Mouse (Mus musculus) kidney, postnatal 0 days (tissue): Measurements from ENCODE around the gene A830018L16Rik. TPM values are rescaled to one million over a fixed set of nuclear protein-coding genes. Genes with fewer than 3 reads are reported as not detected.

ENCODE experiments used
- ATAC-seq: fragments of 200-750 bp; cut with Nextera tagmentation; replicated peaks from 2 replicates; pipeline ENCODE4 v1.8.0; 2017; ENCODE audit warnings: low read depth, moderate number of reproducible peaks, moderate TSS enrichment, moderate library complexity; ENCODE audit not compliant: low FRiP score
- DNase-seq: peaks from one replicate; pipeline ENCODE4 v3.0.0-alpha.2; 2016; ENCODE audit warnings: low spot score
- H3K27ac ChIP-seq: fragments of 300-500 bp; sonication (generic); 2 replicates; pipeline ENCODE4 v1.5.1; 2014; ENCODE audit warnings: mild to moderate bottlenecking
- H3K27me3 ChIP-seq: fragments of 300-500 bp; sonication (generic); 2 replicates; pipeline ENCODE4 v1.6.1; 2014; ENCODE audit warnings: low read length, mixed read lengths; ENCODE audit not compliant: insufficient read depth
- H3K36me3 ChIP-seq: fragments of 300-500 bp; sonication (generic); 2 replicates; pipeline ENCODE4 v1.6.1; 2014; ENCODE audit warnings: low read length, mixed read lengths; ENCODE audit not compliant: insufficient read depth
- H3K4me1 ChIP-seq: fragments of 300-500 bp; sonication (generic); replicated peaks from 2 replicates; pipeline ENCODE4 v1.6.1; 2014; ENCODE audit warnings: antibody characterized with exemption, low read length, mixed read lengths; ENCODE audit not compliant: insufficient read depth
- H3K4me2 ChIP-seq: fragments of 300-500 bp; sonication (generic); 2 replicates; pipeline ENCODE4 v1.6.1; 2014; ENCODE audit warnings: mild to moderate bottlenecking, low read length, moderate library complexity, mixed read lengths
- H3K4me3 ChIP-seq: fragments of 300-500 bp; sonication (generic); replicated peaks from 2 replicates; pipeline ENCODE4 v1.5.1; 2014; ENCODE audit warnings: low read depth, low read length
- H3K9ac ChIP-seq: fragments of 300-500 bp; sonication (generic); 2 replicates; pipeline ENCODE4 v1.6.1; 2014; ENCODE audit warnings: low read depth, low read length
- H3K9me3 ChIP-seq: fragments of 300-500 bp; sonication (generic); replicated peaks from 2 replicates; pipeline ENCODE4 v1.6.1; 2016; ENCODE audit warnings: low read length, inconsistent platforms, mixed read lengths
- CTCF ChIP-seq: IDR thresholded peaks from 2 replicates; pipeline ENCODE4 v1.5.1; 2016; ENCODE audit warnings: antibody characterized with exemption, low read depth, mild to moderate bottlenecking, moderate library complexity
- WGBS: fragments of 180-500 bp; shearing (Covaris S2); extraction: QIAGEN DNeasy Blood & Tissue Kit; methylation state at CpG from one replicate; pipeline ENCODE4 v1.1.7; 2014; 5-methylcytosine and 5-hydroxymethylcytosine counted together
- polyA plus RNA-seq: library from polyadenylated mRNA; unstranded; fragments of >200 nt; fragmentation: Nextera tagmentation; extraction: Ambion mirVana; gene quantifications from 2 replicates; pipeline ENCODE4 v1.2.1, GENCODE M21; 2015

The A830018L16Rik gene
- polyA plus RNA-seq, 1 experiment from 2014 or later: 0.14 TPM

DNA sequence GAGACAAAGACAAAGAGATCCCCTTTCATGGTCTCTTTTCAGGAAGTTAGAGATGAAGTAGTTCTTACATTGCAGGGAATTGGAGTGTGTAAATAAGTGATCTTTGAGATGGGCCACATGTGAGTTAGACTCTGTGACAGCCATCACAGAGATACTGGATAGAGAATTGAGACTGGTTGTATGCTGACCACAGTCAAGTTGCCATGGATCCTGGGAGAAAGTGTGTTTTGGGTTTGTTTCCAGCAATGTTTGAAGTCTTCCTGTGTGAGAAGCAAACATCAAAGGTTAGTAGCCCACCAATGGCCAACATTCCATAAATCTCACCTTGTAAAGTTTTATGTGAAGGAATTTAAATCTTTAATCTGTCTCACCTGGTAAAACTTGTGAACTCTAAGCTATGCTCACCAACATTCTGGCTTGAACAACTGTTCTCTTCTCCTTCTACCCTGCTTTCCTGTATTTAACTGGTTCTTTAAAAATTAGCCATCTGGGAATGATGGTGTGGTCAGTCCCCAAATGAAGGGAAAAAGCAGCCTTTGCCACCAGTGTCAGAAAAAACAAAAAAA lies 330.9 kb downstream of the A830018L16Rik start:
- H3K4me3 ChIP-seq: no peak overlapping the region
- H3K36me3 ChIP-seq: no peaks in the 10 kb centered on the region
- no peak for TF ChIP-seq CTCF
- no peaks in the 10 kb centered on the region for H3K4me1 ChIP-seq
- H3K9ac ChIP-seq: no peak overlapping the region
- no peak for ATAC-seq
- no peak overlapping the region for H3K4me2 ChIP-seq
- DNase-seq: no peak
- no peaks in the 10 kb centered on the region for H3K27me3 ChIP-seq
- H3K27ac ChIP-seq: no peak overlapping the region
- H3K9me3 ChIP-seq: no peaks in the 10 kb centered on the region; the same call in 1 of the 2 replicates

DNA sequence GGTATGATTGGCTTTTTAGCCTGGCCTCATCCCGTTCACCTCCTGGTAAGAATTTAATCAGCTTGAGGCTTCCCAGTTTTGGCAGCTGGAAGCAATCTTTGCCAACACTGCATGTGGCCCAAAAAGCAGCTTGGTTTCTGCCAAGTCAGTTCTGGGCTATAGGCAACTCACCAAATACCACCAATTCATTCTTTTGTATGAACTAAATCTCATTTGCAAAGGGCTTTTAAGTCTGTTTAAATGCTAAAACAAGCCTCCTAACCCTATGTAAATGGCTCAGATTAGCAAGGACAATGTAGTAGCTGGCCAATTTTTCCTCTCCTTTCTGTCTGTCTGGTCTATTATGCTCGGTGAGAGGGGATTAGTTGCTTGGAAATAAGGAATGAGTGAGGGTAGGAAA lies 334.5 kb downstream of the A830018L16Rik start:
- Histone ChIP-seq H3K9ac (no peak overlapping the region), H3K27ac (no peak overlapping the region), H3K9me3 (no peaks in the 10 kb centered on the region; the same call in 1 of the 2 replicates), H3K4me3 (no peak overlapping the region), H3K27me3 (no peaks in the 10 kb centered on the region), H3K4me1 (no peaks in the 10 kb centered on the region), H3K36me3 (no peaks in the 10 kb centered on the region), H3K4me2 (no peak overlapping the region)
- ATAC-seq (no peak), DNase-seq (no peak)
- WGBS: 65% methylated on average over 2 of the region's 2 CpGs
- no peak for TF ChIP-seq CTCF

DNA sequence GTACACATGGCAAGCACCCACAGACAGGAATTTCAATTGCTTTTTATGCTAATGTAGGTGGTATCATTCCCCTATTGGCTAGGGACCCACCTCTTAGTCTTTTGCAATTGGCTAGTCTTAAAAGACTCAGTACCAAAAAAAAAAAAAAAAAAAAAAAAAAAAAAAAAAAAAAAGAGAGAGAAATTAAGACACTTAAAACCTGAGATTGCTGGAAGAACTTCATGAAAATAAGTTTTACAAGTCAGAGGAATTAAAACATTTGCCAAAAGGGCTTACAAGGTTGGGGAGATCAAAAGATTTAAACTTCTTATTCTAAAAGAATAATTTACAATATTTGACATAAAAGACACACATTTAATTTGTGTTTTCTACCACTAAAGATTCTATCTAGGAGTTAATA lies 336.2 kb downstream of the A830018L16Rik start:
- no peak for TF ChIP-seq CTCF
- H3K4me3 ChIP-seq: no peak overlapping the region
- H3K36me3 ChIP-seq: no peaks in the 10 kb centered on the region
- no peaks in the 10 kb centered on the region; the same call in 1 of the 2 replicates for H3K9me3 ChIP-seq
- H3K27ac ChIP-seq: no peak overlapping the region
- ATAC-seq: no peak
- no peak overlapping the region for H3K4me2 ChIP-seq
- H3K9ac ChIP-seq: no peak overlapping the region
- H3K27me3 ChIP-seq: no peaks in the 10 kb centered on the region
- DNase-seq: peak; percentile 10
- H3K4me1 ChIP-seq: no peaks in the 10 kb centered on the region

GRCm38 (mm10) chr1:11750607-11751006 lies 336.7 kb downstream of the A830018L16Rik start:
- no peak for ATAC-seq
- H3K9me3 ChIP-seq: no peaks in the 10 kb centered on the region; the same call in 1 of the 2 replicates
- H3K4me3 ChIP-seq: no peak overlapping the region
- no peaks in the 10 kb centered on the region for H3K4me1 ChIP-seq
- H3K27ac ChIP-seq: no peak overlapping the region
- TF ChIP-seq CTCF: no peak
- DNase-seq: peak; percentile 52
- H3K4me2 ChIP-seq: no peak overlapping the region
- H3K36me3 ChIP-seq: no peaks in the 10 kb centered on the region
- H3K27me3 ChIP-seq: no peaks in the 10 kb centered on the region
- WGBS: 35% methylated on average over 2 of the region's 2 CpGs
- H3K9ac ChIP-seq: no peak overlapping the region

- H3K9me3 ChIP-seq: no peaks in the 10 kb centered on the region; the same call in 1 of the 2 replicates
- no peak overlapping the region for H3K9ac ChIP-seq
- no peak overlapping the region for H3K4me3 ChIP-seq
- DNase-seq: no peak
- no peaks in the 10 kb centered on the region for H3K36me3 ChIP-seq
- H3K4me1 ChIP-seq: no peaks in the 10 kb centered on the region
- TF ChIP-seq CTCF: no peak
- no peaks in the 10 kb centered on the region for H3K27me3 ChIP-seq
- no peak overlapping the region for H3K27ac ChIP-seq
- ATAC-seq: no peak
- no peak overlapping the region for H3K4me2 ChIP-seq
These were observed 338.1 kb downstream of the A830018L16Rik start for GRCm38 (mm10) chr1:11751996-11752395.

- ATAC-seq (no peak), DNase-seq (no peak)
- Histone ChIP-seq H3K27ac (no peak overlapping the region), H3K9ac (no peak overlapping the region), H3K4me2 (no peak overlapping the region), H3K4me3 (no peak overlapping the region), H3K9me3 (no peaks in the 10 kb centered on the region), H3K27me3 (no peaks in the 10 kb centered on the region), H3K4me1 (no peaks in the 10 kb centered on the region), H3K36me3 (no peaks in the 10 kb centered on the region)
- 71% methylated on average over 1 of the region's 1 CpGs for WGBS
- TF ChIP-seq CTCF: no peak
These were observed 374.4 kb downstream of the A830018L16Rik start for GRCm38 (mm10) chr1:11788264-11788663.

DNA sequence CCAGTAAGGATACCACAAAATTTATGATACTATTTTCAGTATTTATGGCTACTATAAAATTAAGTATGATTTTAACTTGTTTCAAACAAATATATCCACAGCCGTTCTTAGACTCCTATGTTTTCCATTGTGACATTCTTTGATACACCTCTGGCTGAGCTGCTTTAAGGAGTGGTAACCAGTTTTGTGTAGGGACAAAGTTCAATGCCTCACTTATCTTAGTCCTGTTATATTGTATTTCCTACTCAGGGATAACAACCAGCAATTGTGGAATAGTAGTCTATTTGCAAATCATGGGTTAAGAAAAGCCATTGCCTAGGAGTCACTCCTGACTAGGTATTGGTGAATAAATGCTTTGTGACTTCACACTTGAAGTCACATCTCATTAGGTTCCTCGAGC lies 378.9 kb downstream of the A830018L16Rik start:
- Histone ChIP-seq H3K27me3 (no peaks in the 10 kb centered on the region), H3K27ac (no peak overlapping the region), H3K36me3 (no peaks in the 10 kb centered on the region), H3K4me1 (no peaks in the 10 kb centered on the region), H3K4me2 (no peak overlapping the region), H3K9me3 (no peaks in the 10 kb centered on the region), H3K9ac (no peak overlapping the region), H3K4me3 (no peak overlapping the region)
- no peak for DNase-seq
- TF ChIP-seq CTCF: no peak
- WGBS: 55% methylated on average over 2 of the region's 2 CpGs
- ATAC-seq: no peak
